Mouse (Mus musculus): ENCODE data around the gene Rab3il1.

DNA sequence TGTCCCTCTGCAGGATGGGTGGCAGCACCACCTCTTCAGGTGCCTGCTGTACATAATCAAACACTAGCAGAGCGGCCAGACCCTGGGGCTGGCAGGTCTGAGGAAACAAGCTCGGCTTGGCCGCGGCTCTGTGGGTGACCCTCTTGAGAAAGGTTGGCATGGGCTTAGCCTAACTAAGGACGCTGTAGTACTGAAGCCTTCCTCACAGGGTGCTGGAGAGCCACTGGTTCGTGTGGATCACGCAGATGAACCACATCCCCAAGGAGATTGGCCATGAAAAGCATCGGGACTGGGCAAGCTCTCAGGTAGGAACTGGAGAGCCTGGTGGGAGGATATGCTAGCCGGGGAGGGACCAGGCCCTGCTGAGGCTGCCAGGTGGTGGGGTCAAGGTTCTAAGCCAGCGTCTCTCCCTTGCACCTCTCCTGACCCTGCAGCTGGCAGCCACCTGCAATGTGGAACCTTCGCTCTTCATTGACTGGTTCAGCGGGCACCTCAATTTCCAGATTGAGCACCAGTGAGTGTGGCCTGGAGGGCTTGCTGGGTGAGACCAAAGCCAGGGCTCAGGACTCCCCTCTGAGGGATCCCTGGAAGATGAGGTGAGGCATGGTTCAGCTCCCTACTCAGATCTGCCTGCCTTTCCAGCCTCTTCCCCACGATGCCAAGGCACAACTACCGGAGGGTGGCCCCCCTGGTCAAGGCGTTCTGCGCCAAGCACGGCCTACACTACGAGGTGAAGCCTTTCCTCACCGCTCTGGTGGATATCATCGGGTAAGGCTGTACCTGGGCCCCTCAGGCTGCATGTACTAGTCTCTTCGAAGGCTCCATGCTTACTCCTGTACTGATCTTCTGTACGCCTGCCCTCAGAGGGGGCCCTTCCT lies 54.6 kb downstream of the Rab3il1 start:
- TF ChIP-seq CTCF (IDR thresholded peaks at IDR 0.05) (peak; percentile 28; the same call in 1 of the 2 replicates), EP300 (IDR thresholded peaks at IDR 0.05) (no peak)

Data from lung, postnatal 0 days (tissue).